Mouse (Mus musculus): Measurements from ENCODE around the gene Olfr714. TPM values are rescaled to one million over a fixed set of nuclear protein-coding genes. Genes with fewer than 3 reads are reported as not detected.

Gene Olfr714
- polyA plus RNA-seq (2015; fragmentation: Illumina TruSeq; extraction: RNeasy Lipid Tissue Mini Kit (QIAGEN cat#74804); ENCODE audit: insufficient read depth, low read depth, low replicate concordance), result not detected

DNA sequence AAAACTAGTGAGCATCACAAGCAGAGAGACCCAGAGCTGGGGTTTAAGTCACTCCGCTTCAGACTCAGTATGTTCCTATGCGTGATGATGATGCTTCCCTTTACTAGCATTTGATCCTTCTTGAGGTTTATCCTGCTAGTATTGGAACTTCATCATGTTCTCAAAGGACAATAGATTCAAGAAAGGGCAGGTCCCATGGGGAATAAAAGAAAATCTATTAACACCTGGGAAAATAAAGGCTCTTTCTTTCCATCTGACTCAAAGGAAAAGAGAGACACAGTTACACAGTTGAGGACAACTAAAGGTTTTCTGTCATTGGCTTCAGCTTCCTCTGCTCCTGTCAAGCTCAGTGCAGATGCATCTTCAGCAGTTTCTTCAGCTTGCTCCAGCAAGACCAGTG lies at the start of gene Olfr714:
Gene Olfr714, plus strand, starts transcription at position 301 of the 400 bp plus-strand sequence.

DNA sequence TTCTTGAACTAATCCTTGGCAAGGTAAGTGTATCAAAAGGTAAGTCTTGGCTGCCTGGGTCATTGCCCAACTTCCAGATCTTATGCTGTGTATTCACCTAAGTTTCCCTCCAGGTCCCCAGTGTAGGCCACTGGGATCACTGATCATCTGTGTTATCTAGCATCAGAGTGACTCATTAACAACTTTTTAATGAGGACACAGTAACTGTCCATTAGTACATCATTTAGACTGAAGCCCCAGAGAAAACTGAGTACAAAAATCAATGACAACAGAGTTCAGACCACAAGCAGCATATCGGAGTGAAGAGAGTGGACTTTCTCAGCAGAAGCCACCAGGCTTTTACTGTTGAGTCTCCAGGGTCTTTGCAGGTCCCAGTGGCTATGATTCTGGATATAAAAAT lies 39.9 kb upstream of the Olfr714 start, which contains the start of gene Olfr713:
Gene Olfr713, plus strand, starts transcription at position 301 of the 400 bp plus-strand sequence.

DNA sequence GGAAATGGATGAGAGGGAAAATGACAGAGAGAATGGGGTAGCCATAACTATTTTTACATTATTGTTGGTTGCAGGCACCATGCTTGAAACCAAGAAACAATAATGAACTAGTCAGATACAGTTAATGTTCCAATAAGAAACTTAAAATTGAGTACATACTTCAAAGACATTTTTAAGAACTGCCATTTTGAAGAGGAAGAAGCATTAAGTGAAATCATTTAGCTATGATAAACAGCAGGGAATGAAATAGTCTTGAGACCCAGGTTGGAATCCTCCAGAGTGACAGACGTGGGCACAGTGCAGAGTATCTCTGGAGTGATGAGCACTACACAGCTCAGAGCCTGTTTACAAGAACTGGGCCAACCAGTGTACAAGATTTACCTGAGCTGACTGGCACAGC lies 22.1 kb downstream of the Olfr714 start, which contains the start of gene Olfr17:
Gene Olfr17, plus strand, starts transcription at position 301 of the 400 bp plus-strand sequence.

DNA sequence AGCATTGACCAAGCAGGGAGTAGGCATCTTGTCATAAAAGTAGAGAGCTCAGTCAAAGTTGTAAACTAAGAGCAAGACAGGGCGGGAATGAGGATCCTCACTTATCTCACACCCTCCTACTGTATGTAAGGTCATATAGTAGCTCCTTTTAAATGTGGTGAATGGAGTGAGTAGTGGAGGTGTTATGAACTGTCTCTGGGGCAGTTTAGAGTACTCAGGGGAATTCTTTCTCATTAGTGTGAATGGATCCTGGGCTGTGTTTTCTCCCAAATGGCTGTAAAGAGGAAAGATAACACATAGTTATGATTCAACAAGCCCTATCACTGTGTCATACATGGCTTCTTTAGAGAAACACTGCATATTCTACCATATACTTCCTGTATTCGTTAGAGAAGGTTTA lies 39.5 kb downstream of the Olfr714 start, which contains the start of gene Olfr715b:
Gene Olfr715b, minus strand, starts transcription at position 101 of the 400 bp plus-strand sequence.

Other genes with a start within 250 kb of the Olfr714 start
- gene Olfr702, start 237.1 kb upstream of the Olfr714 start, polyA plus RNA-seq (2015; fragmentation: Illumina TruSeq; extraction: RNeasy Lipid Tissue Mini Kit (QIAGEN cat#74804); ENCODE audit: insufficient read depth, low read depth, low replicate concordance), result not detected
- gene Olfr703, start 227.6 kb upstream of the Olfr714 start, polyA plus RNA-seq (2015; fragmentation: Illumina TruSeq; extraction: RNeasy Lipid Tissue Mini Kit (QIAGEN cat#74804); ENCODE audit: insufficient read depth, low read depth, low replicate concordance), result not detected
- not detected for gene Olfr704, start 207.8 kb upstream of the Olfr714 start, polyA plus RNA-seq (2015; fragmentation: Illumina TruSeq; extraction: RNeasy Lipid Tissue Mini Kit (QIAGEN cat#74804); ENCODE audit: insufficient read depth, low read depth, low replicate concordance)
- not detected for gene Olfr705, start 194.1 kb upstream of the Olfr714 start, polyA plus RNA-seq (2015; fragmentation: Illumina TruSeq; extraction: RNeasy Lipid Tissue Mini Kit (QIAGEN cat#74804); ENCODE audit: insufficient read depth, low read depth, low replicate concordance)
- gene Olfr706, start 182.8 kb upstream of the Olfr714 start, polyA plus RNA-seq (2015; fragmentation: Illumina TruSeq; extraction: RNeasy Lipid Tissue Mini Kit (QIAGEN cat#74804); ENCODE audit: insufficient read depth, low read depth, low replicate concordance), result not detected
- gene Olfr707, start 169.7 kb upstream of the Olfr714 start, polyA plus RNA-seq (2015; fragmentation: Illumina TruSeq; extraction: RNeasy Lipid Tissue Mini Kit (QIAGEN cat#74804); ENCODE audit: insufficient read depth, low read depth, low replicate concordance), result not detected
- gene Olfr1532-ps1, start 163.0 kb upstream of the Olfr714 start, polyA plus RNA-seq (2015; fragmentation: Illumina TruSeq; extraction: RNeasy Lipid Tissue Mini Kit (QIAGEN cat#74804); ENCODE audit: insufficient read depth, low read depth, low replicate concordance), result not detected
- gene Olfr709-ps1, start 138.8 kb upstream of the Olfr714 start, polyA plus RNA-seq (2015; fragmentation: Illumina TruSeq; extraction: RNeasy Lipid Tissue Mini Kit (QIAGEN cat#74804); ENCODE audit: insufficient read depth, low read depth, low replicate concordance), result not detected
- not detected for gene Olfr710, start 122.7 kb upstream of the Olfr714 start, polyA plus RNA-seq (2015; fragmentation: Illumina TruSeq; extraction: RNeasy Lipid Tissue Mini Kit (QIAGEN cat#74804); ENCODE audit: insufficient read depth, low read depth, low replicate concordance)
- gene Olfr6, start 107.0 kb upstream of the Olfr714 start, polyA plus RNA-seq (2015; fragmentation: Illumina TruSeq; extraction: RNeasy Lipid Tissue Mini Kit (QIAGEN cat#74804); ENCODE audit: insufficient read depth, low read depth, low replicate concordance), result not detected
- not detected for gene Olfr711, start 95.5 kb upstream of the Olfr714 start, polyA plus RNA-seq (2015; fragmentation: Illumina TruSeq; extraction: RNeasy Lipid Tissue Mini Kit (QIAGEN cat#74804); ENCODE audit: insufficient read depth, low read depth, low replicate concordance)
- not detected for gene Olfr2, start 64.9 kb upstream of the Olfr714 start, polyA plus RNA-seq (2015; fragmentation: Illumina TruSeq; extraction: RNeasy Lipid Tissue Mini Kit (QIAGEN cat#74804); ENCODE audit: insufficient read depth, low read depth, low replicate concordance)
- not detected for gene Olfr713, start 39.8 kb upstream of the Olfr714 start, polyA plus RNA-seq (2015; fragmentation: Illumina TruSeq; extraction: RNeasy Lipid Tissue Mini Kit (QIAGEN cat#74804); ENCODE audit: insufficient read depth, low read depth, low replicate concordance)
- not detected for gene Olfr17, start 22.2 kb downstream of the Olfr714 start, polyA plus RNA-seq (2015; fragmentation: Illumina TruSeq; extraction: RNeasy Lipid Tissue Mini Kit (QIAGEN cat#74804); ENCODE audit: insufficient read depth, low read depth, low replicate concordance)
- gene Olfr715b, start 39.4 kb downstream of the Olfr714 start, polyA plus RNA-seq (2015; fragmentation: Illumina TruSeq; extraction: RNeasy Lipid Tissue Mini Kit (QIAGEN cat#74804); ENCODE audit: insufficient read depth, low read depth, low replicate concordance), result not detected
- not detected for gene Olfr715, start 60.1 kb downstream of the Olfr714 start, polyA plus RNA-seq (2015; fragmentation: Illumina TruSeq; extraction: RNeasy Lipid Tissue Mini Kit (QIAGEN cat#74804); ENCODE audit: insufficient read depth, low read depth, low replicate concordance)
- not detected for gene Olfr716, start 67.3 kb downstream of the Olfr714 start, polyA plus RNA-seq (2015; fragmentation: Illumina TruSeq; extraction: RNeasy Lipid Tissue Mini Kit (QIAGEN cat#74804); ENCODE audit: insufficient read depth, low read depth, low replicate concordance)
- not detected for gene Nlrp14, start 96.0 kb downstream of the Olfr714 start, polyA plus RNA-seq (2015; fragmentation: Illumina TruSeq; extraction: RNeasy Lipid Tissue Mini Kit (QIAGEN cat#74804); ENCODE audit: insufficient read depth, low read depth, low replicate concordance)
- not detected for gene Rbmxl2, start 138.5 kb downstream of the Olfr714 start, polyA plus RNA-seq (2015; fragmentation: Illumina TruSeq; extraction: RNeasy Lipid Tissue Mini Kit (QIAGEN cat#74804); ENCODE audit: insufficient read depth, low read depth, low replicate concordance)